Mouse (Mus musculus) skeletal muscle tissue, adult 2 months (tissue): ENCODE measurements around the gene Mettl7a3.
"Not testable (repeated sequence)": the region's sequence is repeated elsewhere in the genome, so short reads cannot be mapped to it uniquely, and the experiment has no call there.

Source experiments
- DNase-seq: peaks from one replicate; pipeline ENCODE4 v3.0.0-alpha.2; 2012; ENCODE audit warnings: low read depth, low spot score

The Mettl7a3 gene

DNA sequence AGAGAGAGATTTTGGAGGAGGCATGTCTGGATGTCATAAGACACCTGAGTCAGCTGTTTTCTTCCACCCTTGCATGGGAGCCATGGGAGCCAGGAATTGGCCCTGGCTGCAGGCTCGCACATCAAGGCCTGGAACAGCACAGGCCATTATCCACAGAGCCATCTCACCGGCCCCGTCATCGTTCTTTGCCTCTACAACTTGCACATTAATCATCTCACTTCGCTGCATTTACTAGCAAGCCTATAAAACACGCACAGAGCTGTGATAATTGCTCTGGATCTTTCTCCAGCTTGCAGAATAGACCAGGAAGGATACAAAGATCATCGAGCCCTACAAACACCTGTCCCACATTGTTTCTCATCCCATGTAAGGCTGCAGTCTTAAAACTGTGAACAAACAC is 4.0 kb upstream of the Mettl7a3 start:
- DNase-seq = no peak

DNA sequence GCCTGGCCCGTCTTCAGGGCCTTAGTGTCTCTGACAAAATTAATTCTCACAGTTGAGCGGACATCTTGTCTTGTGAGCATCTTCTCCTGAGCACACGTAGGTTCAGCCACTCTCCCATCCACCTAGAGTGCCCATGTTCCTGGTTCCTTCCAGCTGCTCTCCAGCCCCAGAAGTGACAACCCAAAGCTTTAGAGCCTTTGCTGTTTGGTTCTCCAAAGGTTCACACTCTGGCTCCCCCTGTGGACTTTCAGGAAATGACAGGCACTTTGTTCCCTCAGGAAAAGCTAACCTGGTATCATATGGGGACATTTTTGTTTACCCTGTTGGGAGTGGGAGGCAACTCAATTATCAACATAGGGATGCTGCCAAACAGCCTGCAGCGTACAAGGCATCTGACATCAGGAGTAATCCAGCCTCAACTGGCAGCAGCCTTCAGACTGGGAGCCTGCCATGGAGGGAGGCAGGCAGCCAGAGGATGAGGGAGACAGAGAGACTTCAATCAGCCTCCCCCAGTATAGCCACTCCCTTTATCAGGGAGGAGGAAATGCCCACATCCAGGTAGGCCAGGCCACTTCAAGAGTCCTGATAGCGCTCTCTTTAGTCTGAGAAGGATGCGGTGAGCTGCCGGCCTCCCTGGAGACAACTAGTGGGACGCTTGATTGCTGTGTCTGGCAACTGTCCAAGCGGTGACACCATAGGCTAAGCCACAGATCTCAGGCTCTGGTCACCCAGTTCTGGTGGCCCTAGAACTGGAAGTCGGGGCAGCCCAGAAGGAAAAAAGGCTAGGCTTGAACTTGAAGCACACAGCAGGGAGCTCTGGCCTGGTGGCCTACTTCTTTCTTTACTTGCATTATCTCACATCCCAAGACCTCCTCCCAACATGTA is 2.4 kb upstream of the Mettl7a3 start:
- DNase-seq = not testable (repeated sequence)

DNA sequence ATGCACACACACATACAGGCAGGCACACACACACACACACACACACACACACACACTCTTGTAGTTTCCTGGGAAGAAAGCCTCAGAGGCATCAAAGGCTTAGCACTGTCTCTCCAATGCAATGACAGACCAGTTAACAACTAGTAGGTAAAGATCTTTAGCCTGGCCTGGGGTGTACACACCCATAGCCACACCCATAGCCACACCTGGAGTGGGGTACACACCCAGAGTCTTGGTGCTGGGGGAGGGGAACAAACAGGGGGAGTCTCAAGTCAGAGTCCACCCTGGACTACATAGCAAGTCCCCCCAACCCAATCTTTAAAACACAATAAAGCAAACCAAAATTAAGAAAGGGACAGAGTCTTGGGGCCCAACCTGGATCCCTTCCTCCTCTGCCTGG is 2.6 kb downstream of the Mettl7a3 start:
- DNase-seq = not testable (repeated sequence)

DNA sequence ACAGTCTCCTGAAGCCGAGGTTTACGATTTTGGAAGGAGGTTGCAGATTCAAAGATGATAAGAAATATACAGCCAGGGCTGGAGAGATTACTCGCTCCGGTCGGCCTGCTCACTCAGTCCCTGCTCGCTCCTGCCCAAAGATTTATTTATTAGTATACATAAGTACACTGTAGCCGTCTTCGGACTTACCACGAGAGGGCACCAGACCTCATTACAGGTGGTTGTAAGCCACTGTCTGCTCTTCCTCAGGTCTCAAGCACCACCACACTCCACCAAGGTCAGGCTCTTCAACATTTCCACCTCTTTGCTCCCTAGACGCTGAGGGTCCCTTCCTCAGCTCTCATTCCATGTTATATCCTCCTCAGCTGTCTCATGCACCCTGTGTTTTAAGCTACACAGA is 3.1 kb downstream of the Mettl7a3 start:
- not testable (repeated sequence) for DNase-seq

DNA sequence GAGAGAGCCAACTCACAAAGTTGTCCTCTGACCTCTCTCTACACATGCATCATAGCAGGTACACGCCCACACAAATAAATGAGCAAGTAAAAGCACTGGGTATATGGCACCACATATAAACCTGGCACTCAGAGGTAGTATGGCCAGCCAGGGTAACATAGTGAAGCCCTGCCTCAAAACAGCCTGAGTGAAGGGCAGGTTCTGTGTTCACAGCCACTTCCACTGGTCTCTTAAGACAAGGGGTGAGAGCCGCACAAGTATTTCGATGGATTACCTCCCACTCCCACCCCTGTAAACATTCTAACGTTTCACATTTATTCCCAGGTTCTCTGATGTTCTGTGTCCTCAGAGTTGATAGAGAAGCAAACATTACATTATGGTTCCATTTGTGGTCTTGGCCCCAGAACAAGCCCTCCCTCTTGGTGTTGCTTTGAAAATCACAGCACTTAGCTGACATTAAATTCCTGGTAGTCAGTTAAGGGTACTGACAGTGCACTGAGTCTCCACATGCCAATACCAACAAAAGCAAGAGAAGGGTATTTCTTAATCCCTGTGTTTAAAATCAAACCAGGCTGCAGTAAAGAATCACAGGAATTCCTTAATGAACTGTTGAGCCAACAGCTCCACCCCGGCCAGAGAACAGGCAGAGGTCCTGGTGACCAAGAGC is 6.7 kb downstream of the Mettl7a3 start:
- DNase-seq = not testable (repeated sequence)

DNA sequence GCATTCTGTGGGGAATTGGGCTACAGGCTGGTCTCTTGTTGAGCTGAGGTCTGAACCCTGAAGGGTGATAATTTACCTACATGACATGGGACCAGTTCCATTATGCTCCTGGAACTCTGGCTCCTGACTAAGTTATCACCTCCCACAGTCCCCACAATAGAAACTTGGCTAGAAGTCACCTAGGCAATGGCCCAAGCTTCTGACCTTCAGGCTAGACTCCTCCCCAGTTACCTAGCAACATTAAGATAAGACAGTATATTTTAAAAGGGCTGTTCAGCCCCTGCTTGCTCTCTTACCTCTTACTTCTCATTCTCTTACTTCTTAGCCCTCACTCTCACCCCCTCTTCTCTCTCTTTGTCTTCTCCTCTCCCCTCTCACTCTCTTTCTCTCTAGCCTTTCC is 10.8 kb downstream of the Mettl7a3 start:
- no peak for DNase-seq

DNA sequence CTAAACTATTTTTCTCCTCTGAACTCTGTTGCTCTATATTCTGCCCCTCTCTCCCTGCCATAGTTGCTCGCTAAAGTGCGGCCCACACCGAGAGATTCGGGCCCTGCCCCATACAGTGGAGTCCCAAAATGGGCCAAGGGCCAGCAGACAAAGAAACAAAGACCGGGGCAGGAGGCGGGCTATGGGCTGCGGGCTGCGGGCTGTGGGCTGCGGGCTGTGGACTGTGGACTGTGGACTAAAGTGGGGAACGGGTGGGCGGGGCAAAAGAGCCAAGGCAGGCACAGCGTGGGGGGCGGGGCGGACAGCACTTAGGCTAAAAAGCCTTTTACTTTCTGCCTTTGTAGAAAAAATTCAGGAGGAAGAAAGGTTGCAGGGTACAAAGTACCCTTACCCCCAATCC is 12.0 kb downstream of the Mettl7a3 start:
- no peak for DNase-seq

DNA sequence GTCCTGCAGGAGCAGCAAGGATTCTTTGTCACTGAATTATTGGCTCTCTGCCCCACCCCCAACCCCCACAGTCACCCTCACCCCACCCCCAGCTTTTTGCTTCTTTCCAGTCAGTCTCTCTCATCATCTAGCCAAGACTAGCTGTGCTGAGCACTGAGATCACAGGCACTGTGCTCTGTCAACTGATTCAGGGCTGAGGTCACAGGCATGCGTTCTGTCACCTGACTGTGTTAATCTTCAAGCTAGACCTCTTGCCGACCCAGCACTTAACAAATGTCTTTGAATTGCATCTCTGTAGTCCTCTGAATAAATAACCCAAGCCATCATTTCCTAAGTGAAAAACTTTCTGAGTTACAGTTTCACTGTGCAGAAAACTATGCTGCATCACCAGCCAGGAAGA is 14.8 kb downstream of the Mettl7a3 start:
- DNase-seq = no peak

DNA sequence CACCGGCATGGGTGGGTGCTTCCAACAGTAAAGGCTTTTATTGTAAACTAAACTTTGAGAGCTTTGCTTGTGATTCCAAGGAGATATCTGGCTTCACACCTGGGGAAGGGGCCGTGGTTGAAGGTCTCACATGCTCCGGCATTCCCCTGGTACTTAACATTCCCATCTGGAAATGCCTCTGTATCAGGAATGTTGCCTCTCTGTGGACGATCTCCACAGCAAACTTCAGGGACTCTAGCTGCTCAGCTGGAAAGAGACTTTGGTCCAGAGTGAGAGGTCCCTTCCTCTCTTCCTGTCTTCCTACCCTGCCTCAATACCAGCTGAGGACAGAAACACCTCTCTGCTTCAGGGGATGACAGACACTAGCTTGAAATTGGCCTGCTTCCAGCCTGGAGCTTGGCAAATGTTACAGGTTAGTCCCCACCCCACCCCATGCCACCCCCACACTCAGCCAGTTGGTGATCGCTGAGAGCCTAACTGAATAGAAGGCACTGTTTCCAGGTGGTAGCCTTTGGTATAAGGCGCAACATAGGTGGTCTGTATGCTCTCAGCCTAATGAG is 16.9 kb downstream of the Mettl7a3 start:
- DNase-seq = no peak

DNA sequence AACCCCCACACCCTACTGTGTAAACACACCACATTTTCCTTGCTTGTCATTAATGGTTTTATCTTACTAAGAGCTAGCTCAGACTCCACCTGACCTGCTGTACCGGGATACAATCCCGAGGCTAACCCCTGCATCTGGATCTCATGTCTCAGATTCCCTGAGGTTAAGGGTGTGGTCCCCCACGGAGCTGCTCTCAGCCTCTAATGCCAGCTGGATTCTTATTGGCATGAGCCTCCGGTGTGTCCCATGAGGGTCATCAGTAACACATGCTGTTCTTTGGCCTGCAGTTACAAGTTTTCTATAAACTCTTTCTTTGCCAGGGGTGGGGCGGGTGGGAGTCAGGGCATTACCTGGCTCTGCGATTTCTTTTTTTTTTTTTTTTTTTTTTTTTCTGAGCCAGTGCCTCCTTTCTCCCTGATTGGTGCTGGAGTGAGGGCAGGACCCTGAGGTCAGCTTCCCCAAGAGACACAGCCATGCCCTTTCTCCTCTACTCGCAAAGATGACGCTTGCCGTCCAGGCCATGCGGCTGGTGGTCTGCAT is 18.1 kb downstream of the Mettl7a3 start, which contains the start of the genes Methig1 and Mettl7a2:
Gene Methig1 (plus strand): TSS at position 439 of the 540 bp plus-strand sequence.
Gene Mettl7a2 (plus strand): TSS at position 490 of the 540 bp plus-strand sequence.
- DNase-seq = no peak

DNA sequence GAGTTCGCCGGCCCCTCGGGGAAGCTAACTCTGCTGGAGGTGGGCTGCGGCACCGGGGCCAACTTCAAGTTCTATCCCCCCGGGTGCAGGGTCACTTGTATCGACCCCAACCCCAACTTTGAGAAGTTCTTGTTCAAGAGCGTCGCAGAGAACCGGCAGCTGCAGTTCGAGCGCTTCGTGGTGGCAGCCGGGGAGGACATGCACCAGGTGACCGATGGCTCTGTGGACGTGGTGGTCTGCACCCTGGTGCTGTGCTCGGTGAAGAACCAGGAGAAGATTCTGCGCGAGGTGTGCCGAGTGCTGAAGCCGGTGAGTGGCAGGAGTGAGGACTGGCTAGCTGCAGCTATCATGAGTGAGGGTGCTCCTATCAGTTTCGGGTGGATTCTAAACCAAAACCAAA is 18.7 kb downstream of the Mettl7a3 start:
- not testable (repeated sequence) for DNase-seq

DNA sequence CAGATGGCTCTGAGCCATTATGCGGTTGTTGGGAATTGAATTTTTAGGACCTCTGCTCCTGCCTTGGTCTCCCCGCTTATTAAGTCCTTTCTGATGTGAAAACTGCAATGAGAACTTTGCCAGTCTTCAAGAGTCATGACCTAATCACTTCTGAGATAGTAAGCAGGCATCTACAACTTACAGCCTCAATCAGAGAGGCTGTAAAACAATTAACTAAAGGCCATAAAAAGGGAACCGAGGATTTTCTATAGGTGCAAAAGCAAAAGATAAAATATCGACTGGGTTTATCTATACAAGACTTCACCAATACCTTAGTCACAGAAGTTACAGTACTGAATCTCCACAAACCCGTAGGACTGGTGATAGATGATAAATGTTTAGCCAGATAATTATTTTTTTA is 21.1 kb downstream of the Mettl7a3 start:
- no peak for DNase-seq

DNA sequence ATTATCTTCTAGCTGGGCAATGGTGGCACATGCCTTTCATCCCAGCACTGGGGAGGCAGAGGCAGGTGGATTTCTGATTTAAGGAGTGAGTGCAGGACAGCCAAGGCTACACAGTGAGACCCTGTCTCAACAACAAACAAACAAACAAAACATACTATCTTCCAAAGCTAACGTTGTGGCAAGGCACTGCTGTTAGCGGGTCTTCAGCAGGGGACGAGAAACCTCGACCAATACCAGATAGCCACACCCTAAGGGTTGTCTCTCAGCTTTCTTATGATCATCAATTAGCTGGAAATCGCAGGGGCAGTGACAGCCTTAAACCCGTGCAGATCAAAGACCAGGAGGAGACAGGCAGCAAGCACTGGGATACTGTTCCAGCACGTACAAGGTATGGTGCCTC is 29.5 kb downstream of the Mettl7a3 start, which contains the start of gene Higd1c:
Gene Higd1c (plus strand): TSS at position 301 of the 400 bp plus-strand sequence.
- no peak for DNase-seq

DNA sequence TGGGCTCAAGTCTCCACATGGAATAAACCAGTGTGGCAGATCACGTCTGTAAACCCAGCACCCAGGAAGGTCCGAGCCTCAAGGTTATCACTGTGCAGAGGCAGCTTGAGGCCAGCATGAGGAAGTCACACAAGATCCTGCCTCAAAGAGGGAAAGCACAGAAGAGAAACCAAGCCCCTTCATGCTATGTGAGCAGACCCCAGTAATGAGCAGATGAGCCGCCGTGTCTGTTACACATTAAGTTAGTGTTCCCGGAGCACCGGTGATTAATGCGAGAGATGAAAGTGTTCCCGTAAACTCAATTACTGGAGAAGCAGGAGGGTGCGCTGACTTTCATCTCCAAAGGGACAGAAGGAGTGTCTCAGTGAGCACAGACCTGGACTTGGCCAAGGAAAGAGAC is 31.2 kb downstream of the Mettl7a3 start:
- not testable (repeated sequence) for DNase-seq

DNA sequence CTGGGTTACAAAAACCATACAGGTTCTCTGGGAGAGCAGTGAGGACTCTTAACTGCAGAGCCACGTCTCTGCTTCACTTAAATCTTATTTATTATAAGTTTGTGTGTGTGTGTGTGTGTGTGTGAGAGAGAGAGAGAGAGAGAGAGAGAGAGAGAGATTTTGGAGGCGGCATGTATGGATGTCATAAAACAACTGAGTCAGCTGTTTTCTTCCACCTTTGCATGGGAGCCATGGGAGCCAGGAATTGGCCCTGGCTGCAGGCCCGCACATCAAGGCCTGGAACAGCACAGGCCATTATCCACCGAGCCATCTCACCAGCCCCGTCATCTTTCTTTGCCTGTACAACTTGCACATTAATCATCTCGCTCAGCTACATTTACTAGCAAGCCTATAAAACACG is 32.4 kb downstream of the Mettl7a3 start:
- DNase-seq = no peak

DNA sequence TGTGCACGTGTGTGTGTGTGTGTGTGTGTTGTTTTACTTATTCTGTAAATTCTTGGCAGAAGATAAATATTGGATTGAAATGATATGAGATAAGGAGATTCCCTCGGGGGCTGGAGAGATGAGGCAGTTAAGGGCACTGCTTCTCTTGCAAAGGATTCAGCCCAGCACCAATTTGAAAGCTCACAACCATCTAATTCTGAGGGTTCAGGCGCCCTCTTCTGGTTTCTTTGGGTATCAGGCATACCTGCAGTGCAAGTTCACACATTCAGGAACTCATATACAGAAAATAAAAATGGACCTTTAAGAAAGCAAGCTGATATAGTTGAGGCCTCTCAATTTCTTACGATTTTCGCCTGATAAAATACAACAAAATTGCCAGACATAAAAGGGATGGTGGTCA is 40.3 kb downstream of the Mettl7a3 start:
- peak; percentile 54 for DNase-seq

DNA sequence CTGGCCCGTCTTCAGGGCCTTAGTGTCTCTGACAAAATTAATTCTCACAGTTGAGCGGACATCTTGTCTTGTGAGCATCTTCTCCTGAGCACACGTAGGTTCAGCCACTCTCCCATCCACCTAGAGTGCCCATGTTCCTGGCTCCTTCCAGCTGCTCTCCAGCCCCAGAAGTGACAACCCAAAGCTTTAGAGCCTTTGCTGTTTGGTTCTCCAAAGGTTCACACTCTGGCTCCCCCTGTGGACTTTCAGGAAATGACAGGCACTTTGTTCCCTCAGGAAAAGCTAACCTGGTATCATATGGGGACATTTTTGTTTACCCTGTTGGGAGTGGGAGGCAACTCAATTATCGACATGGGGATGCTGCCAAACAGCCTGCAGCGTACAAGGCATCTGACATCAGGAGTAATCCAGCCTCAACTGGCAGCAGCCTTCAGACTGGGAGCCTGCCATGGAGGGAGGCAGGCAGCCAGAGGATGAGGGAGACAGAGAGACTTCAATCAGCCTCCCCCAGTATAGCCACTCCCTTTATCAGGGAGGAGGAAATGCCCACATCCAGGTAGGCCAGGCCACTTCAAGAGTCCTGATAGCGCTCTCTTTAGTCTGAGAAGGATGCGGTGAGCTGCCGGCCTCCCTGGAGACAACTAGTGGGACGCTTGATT is 43.2 kb downstream of the Mettl7a3 start:
- DNase-seq = not testable (repeated sequence)

DNA sequence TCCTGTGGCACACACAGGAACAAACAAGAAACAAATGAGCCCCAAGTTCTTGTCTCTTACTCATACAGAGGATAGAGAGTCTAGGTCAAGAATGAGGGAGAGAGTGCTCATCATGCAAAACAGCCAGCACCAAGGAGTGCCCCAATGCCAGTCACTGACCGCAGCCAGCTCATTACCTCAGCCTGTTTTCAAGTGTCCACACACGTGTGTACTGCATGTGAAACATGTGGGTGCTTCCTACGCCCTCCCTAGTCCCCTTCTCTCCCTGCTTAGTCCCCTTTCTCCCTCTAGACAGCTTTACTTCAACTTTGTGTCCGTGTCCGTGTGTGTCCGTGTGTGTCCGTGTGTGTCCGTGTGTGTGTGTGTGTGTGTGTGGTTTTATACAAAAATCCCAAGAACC is 44.9 kb downstream of the Mettl7a3 start:
- no peak for DNase-seq

DNA sequence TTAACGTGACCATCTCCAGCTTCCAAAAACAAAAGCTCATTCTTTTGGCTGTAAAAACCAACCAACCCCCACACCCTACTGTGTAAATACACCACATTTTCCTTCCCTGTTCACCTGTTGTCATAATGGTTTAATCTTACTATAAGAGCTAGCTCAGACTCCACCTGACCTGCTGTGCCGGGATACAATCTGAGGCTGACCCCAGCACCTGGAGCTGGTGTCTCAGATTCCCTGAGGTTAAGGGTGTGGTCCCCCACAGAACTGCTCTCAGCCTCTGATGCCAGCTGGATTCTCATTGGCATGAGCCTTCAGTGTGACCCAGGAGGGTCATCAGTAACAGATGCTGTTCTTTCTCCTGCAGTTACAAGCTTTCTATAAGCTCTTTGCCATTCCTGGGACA is 45.4 kb downstream of the Mettl7a3 start:
- DNase-seq = no peak

DNA sequence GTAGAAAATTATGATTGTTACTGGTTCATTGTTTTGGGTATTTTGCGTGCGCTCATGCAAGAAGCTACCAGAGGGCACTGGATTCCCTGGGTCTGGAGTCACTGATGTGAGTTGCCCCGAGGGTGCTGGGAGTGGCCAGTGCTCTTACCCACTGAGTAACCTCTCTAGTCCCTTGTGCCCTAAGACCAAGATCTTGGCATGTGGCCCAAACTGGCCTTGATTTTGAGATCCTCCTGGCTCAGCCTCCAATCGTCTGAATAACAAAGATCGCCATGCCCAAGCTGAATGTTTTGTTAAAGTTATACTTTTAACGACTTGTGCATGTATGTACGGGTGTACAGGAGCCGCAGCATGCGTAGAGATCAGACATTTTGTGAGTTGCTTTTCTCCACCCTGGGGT is 51.0 kb downstream of the Mettl7a3 start:
- no peak for DNase-seq

DNA sequence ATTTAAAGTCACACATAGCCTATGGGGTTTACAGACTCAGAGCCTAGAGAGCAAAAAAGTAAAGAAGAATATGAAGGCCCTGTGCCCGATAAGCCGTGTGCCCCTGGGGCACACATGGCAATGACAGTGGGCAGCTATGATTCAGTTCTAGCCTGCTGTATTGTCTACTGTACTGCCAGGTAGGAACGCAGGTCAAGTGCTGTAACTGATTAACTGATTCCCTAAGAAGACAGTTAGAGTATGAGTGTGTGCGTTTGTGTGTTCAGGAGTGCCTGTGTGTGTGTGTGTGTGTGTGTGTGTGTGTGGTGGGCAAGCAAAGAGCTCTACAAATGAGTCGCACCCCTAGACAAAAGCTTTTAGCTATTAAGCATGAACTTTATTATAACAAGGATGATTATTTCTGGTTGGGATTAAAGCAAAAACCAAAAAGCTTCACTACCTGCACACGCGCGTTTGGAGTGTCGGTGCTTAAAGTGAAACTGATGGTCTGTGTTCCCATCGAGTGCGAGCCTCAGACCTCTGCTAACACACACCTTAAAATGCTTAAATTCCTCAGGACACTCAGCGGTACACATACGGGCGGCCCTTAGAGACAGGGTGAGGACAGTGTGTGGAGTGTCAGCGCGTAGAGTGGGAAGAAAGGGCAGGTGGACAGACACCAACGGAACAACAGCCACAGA is 53.0 kb downstream of the Mettl7a3 start:
- no peak for DNase-seq
